Mouse (Mus musculus) heart, postnatal 14 days (tissue): Measurements from ENCODE around the gene Olfr845. TPM values are rescaled to one million over a fixed set of nuclear protein-coding genes. Genes with fewer than 3 reads are reported as not detected.

Experiments used
- DNase-seq, 2 experiments: peaks; one replicate each; pipeline ENCODE4 v3.0.0; 2021 to 2022
- intact Hi-C: fragments of 180-260 bp; cut with DNase I; formaldehyde crosslinking; loops from one replicate; pipeline ENCODE4 v1.15.1; 2025
- long read RNA-seq, 2 experiments: library from polyadenylated mRNA; stranded (forward); transcript quantifications; one replicate each; pipeline ENCODE4 v2.0.0; 2021
- total RNA-seq, 2 experiments: library from RNA; stranded (reverse); gene quantifications; 2 replicates each; pipeline ENCODE4 v1.2.3; 2021

Olfr845 gene
- total RNA-seq, result not detected
- long read RNA-seq, experiment 1, result 0 reads
- long read RNA-seq, experiment 2, result 0 reads

- no peak for DNase-seq
- intact Hi-C loops, result no loop called here
Measured at GRCm38 (mm10) chr9:19336157-19336556, at the start of gene Olfr845. TSS of gene Olfr845 (plus strand) at chr9:19336457.

- no peak for DNase-seq
- intact Hi-C loops, result no loop called here
Measured at GRCm38 (mm10) chr9:19316047-19316446, 20.2 kb upstream of the Olfr845 start, which contains the start of gene Olfr844. TSS of gene Olfr844 (plus strand) at chr9:19316347.

- no peak for DNase-seq
- intact Hi-C loops, result no loop called here
Measured at GRCm38 (mm10) chr9:19363905-19364304, 27.6 kb downstream of the Olfr845 start, which contains the start of gene Olfr846. TSS of gene Olfr846 (minus strand) at chr9:19364005.

GRCm38 (mm10) chr9:19378569-19378968, 42.3 kb downstream of the Olfr845 start, which contains the start of gene Olfr847:
TSS of gene Olfr847 (minus strand) at chr9:19378669.
- no peak for DNase-seq
- intact Hi-C loops, result no loop called here

Other genes with a start within 250 kb of the Olfr845 start
- gene Olfr836, start 216.1 kb upstream of the Olfr845 start, total RNA-seq, result not detected
- gene Olfr837, start 200.1 kb upstream of the Olfr845 start, total RNA-seq, result not detected
- not detected for gene Olfr839-ps1, start 159.1 kb upstream of the Olfr845 start, total RNA-seq
- gene Olfr843, start 84.5 kb upstream of the Olfr845 start, total RNA-seq, result not detected
- not detected for gene Olfr844, start 20.1 kb upstream of the Olfr845 start, total RNA-seq
- not detected for gene Olfr846, start 27.5 kb downstream of the Olfr845 start, total RNA-seq
- not detected for gene Olfr847, start 42.2 kb downstream of the Olfr845 start, total RNA-seq
- not detected for gene Olfr849, start 103.8 kb downstream of the Olfr845 start, total RNA-seq
- gene Olfr850, start 141.8 kb downstream of the Olfr845 start, total RNA-seq, result not detected
- gene Olfr851, start 156.8 kb downstream of the Olfr845 start, total RNA-seq, result not detected
- gene Olfr853, start 204.6 kb downstream of the Olfr845 start, total RNA-seq, result not detected
- not detected for gene Olfr854, start 230.9 kb downstream of the Olfr845 start, total RNA-seq
- not detected for gene Olfr855, start 246.2 kb downstream of the Olfr845 start, total RNA-seq